Mouse (Mus musculus) embryonic fibroblast, embryonic 13.5 days (primary cell): Measurements from ENCODE around the gene Arhgap28. TPM values are rescaled to one million over a fixed set of nuclear protein-coding genes. Genes with fewer than 3 reads are reported as not detected.
"Not testable (repeated sequence)": the region's sequence is repeated elsewhere in the genome, so short reads cannot be mapped to it uniquely, and the experiment has no call there.

Experiments
- H3K27ac ChIP-seq: 2 replicates; pipeline ENCODE4 v1.5.1; 2012; ENCODE audit warnings: low read length, control low read depth, inconsistent platforms; ENCODE audit not compliant: insufficient read depth
- H3K4me1 ChIP-seq: 2 replicates; pipeline ENCODE4 v1.6.1; 2011; ENCODE audit warnings: low read length; ENCODE audit not compliant: control insufficient read depth, insufficient read depth
- H3K4me3 ChIP-seq: 2 replicates; pipeline ENCODE4 v1.5.1; 2011; ENCODE audit warnings: mild to moderate bottlenecking, control low read depth, low read length; ENCODE audit not compliant: insufficient read depth
- CTCF ChIP-seq: IDR thresholded peaks from 2 replicates; pipeline ENCODE4 v1.5.1; 2011; ENCODE audit warnings: mild to moderate bottlenecking, control low read depth, low read length, moderate library complexity, borderline replicate concordance; ENCODE audit not compliant: insufficient read depth
- POLR2A ChIP-seq: IDR thresholded peaks from 2 replicates; pipeline ENCODE4 v1.6.1; 2011; ENCODE audit warnings: low read depth, mild to moderate bottlenecking, control low read depth, low read length, moderate library complexity
- polyA plus RNA-seq: library from polyadenylated mRNA; stranded (reverse); fragments of >200 nt; gene quantifications from 2 replicates; pipeline ENCODE4 v1.2.4, GENCODE M21; 2011; ENCODE audit warnings: low read depth; ENCODE audit not compliant: missing spikeins, insufficient read length

Gene Arhgap28
- polyA plus RNA-seq, 1 experiment, result 39.2 TPM

GRCm38 (mm10) chr17:67864912-67865311 is 139.0 kb downstream of the Arhgap28 start:
- Histone ChIP-seq H3K4me1 (peaks cover 5% of the 10 kb centered on the region), H3K27ac (no peak overlapping the region; the same call in 1 of the 2 replicates), H3K4me3 (no peak overlapping the region)
- no peak for TF ChIP-seq CTCF

GRCm38 (mm10) chr17:67864363-67864762 is 139.6 kb downstream of the Arhgap28 start:
- TF ChIP-seq POLR2A (no peak), CTCF (no peak)
- Histone ChIP-seq H3K4me1 (peaks cover 5% of the 10 kb centered on the region), H3K4me3 (no peak overlapping the region), H3K27ac (no peak overlapping the region)

- H3K27ac ChIP-seq, result no peak overlapping the region
- TF ChIP-seq CTCF (peak; percentile 95), POLR2A (no peak)
- H3K4me3 ChIP-seq, result no peak overlapping the region
- H3K4me1 ChIP-seq, result peaks cover 2% of the 10 kb centered on the region
Observed at GRCm38 (mm10) chr17:67861744-67862535, 142.0 kb downstream of the Arhgap28 start.

GRCm38 (mm10) chr17:67861080-67861630 is 142.8 kb downstream of the Arhgap28 start:
- Histone ChIP-seq H3K27ac (no peak overlapping the region), H3K4me3 (no peak overlapping the region), H3K4me1 (peaks cover 2% of the 10 kb centered on the region)
- TF ChIP-seq POLR2A, result no peak
- no peak for TF ChIP-seq CTCF

GRCm38 (mm10) chr17:67841494-67841893 is 162.4 kb downstream of the Arhgap28 start:
- H3K4me1 ChIP-seq, H3K27ac ChIP-seq, H3K4me3 ChIP-seq: not testable (repeated sequence)

- Histone ChIP-seq H3K4me3 (no peak overlapping the region), H3K27ac (no peak overlapping the region), H3K4me1 (no peaks in the 10 kb centered on the region)
- TF ChIP-seq POLR2A, result no peak
- no peak for TF ChIP-seq CTCF
Observed at GRCm38 (mm10) chr17:67838948-67839347, 165.0 kb downstream of the Arhgap28 start.

GRCm38 (mm10) chr17:67837351-67838090 is 166.4 kb downstream of the Arhgap28 start:
- Histone ChIP-seq H3K4me3 (no peak overlapping the region), H3K4me1 (no peaks in the 10 kb centered on the region)
- TF ChIP-seq POLR2A, result no peak
- no peak for TF ChIP-seq CTCF

GRCm38 (mm10) chr17:67836146-67836895 is 167.6 kb downstream of the Arhgap28 start:
- TF ChIP-seq CTCF (no peak), POLR2A (no peak)
- Histone ChIP-seq H3K4me1 (no peaks in the 10 kb centered on the region), H3K4me3 (no peak overlapping the region), H3K27ac (no peak overlapping the region)

More at GRCm38 (mm10) chr17:67837351-67838090, 166.4 kb downstream of the Arhgap28 start:
- H3K27ac ChIP-seq, result no peak overlapping the region

GRCm38 (mm10) chr17:67827431-67827830 is 176.5 kb downstream of the Arhgap28 start:
- Histone ChIP-seq H3K4me3 (no peak overlapping the region), H3K4me1 (no peaks in the 10 kb centered on the region), H3K27ac (no peak overlapping the region)
- TF ChIP-seq CTCF (no peak), POLR2A (no peak)
